Mouse (Mus musculus) neural tube, embryonic 10.5 days (tissue): ENCODE data around the gene Polr2m.
"Not testable (repeated sequence)": the region's sequence is repeated elsewhere in the genome, so short reads cannot be mapped to it uniquely, and the experiment has no call there.

Source experiments
- DNase-seq: peaks from one replicate; pipeline ENCODE4 v3.0.0-alpha.2; 2017; ENCODE audit warnings: low spot score; ENCODE audit errors: extremely low spot score

The Polr2m gene

DNA sequence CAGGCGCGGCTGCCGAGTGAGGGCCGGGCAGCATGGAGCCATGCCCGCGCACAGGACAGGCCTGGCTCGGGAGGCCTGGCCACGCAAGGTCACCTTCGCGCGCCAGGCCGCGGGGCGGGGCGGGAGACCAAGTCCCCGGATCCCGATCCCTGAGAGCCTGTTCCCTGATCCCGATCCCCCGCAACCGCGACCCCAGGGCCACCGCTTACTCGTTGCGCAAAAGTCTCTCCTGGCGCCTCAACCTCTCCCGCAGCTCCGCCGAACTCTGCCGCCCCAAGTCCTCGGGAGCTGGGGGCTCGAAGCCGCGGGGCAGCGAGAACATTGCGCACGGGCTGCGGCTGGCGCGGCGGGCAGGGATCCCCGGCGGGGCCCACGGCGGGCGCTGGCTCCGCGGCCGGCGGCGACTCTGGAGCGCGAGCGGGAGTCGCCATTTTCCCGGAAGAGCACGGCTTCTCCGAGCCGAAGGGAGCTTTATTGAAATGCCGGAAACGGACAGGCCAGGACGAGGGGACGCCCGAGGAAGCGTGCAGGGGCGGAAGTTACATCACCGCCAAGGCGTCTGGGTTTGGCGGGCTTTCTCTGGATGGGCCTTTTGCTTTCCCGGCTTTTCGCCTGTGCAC lies at the start of gene Polr2m:
TSS of gene Polr2m (minus strand) at position 461 of the 620 bp plus-strand sequence.
- DNase-seq = peak; percentile 95

DNA sequence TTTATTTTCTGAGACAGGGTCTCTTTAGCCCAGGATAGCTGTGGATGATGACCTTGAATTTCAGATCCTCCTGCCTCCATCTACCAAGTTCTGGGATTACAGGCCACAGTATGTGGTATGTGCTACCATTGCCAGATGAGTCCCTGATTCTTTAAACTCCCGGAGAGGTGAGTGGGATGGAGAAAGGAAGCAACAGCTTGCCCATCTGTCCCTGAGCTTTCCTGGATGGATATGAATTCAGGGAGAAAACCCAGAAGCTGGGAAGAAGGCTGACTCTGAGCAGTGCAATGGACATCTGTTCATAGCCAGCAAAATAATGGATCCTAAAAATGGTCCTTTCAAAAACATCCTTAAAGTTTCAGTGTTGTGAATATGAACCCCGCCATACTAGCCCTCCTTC lies 49.3 kb upstream of the Polr2m start:
- DNase-seq = no peak

DNA sequence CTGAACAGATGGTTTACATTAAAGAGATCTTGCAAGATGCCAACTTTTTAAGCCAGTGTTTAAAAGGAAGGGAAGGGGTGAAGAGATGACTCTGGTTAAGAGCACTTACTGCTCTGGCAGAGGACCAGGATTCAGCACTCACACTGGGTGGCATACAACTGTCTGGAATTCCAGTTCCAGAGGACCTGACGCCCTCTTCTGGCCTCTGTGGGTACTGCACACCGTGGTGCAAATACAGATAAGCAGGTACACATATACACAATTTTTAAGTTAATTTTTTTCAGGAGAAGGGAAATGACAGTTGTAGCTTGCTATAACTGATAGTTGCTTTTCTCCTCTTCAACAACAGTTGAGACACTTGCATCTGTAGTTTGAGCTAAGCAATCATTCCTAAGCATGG lies 44.2 kb upstream of the Polr2m start:
- DNase-seq = no peak

DNA sequence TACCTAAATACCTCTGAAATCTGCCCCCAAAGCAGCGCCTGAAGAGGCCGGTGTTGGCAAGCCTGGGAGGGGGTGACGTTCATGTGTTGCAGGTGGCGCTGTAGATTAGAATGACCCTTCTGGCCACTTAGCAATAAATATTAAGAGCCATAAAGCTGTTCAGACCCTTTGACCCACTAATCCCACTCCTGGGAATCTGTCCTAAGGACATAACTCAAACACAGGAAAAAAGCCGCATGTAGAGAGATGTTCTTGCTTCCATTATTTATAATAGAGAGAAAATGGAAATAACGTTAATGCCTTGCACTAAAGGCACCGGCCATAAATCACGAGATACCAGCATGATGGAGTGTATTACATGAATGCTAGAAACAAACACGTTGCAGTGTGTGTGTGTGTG lies 41.7 kb upstream of the Polr2m start:
- DNase-seq = peak; percentile 33

DNA sequence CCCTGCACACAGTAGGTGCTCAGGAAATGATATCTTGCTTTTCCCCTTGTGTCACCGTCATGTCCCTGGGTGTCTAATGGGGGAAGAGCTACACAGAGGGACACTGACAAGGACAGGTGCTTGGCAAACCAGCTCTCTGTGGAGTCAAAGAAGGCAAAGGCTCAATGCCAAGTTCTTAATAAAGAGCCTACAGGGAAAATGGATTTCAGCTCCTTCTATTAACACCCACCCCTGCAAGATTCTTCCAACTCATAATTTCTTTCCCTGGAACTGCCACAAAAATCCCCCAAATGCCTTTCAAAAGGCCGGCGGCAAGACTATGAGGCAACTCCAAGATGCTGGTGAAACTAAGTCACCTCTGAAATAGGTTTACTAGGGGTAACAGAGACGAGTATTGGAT lies 38.2 kb upstream of the Polr2m start:
- no peak for DNase-seq

DNA sequence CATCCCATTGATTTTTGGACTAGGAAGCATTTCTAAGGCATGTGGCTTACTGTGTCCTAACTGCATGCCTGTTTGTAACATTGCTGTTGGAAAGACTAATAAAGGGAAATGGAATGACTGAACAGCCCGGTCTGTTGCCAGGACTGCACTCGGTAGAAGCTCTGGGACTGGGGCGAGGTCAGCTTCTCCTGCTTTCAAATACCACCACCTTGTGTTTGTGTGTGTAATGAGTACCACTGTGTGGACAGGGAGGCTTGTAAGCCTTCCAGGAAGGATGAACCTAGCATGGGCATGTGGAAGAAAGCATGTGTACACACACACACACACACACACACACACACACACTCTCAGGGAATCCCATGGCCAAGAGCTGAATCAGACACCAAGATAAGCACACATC lies 34.1 kb upstream of the Polr2m start:
- DNase-seq = no peak

DNA sequence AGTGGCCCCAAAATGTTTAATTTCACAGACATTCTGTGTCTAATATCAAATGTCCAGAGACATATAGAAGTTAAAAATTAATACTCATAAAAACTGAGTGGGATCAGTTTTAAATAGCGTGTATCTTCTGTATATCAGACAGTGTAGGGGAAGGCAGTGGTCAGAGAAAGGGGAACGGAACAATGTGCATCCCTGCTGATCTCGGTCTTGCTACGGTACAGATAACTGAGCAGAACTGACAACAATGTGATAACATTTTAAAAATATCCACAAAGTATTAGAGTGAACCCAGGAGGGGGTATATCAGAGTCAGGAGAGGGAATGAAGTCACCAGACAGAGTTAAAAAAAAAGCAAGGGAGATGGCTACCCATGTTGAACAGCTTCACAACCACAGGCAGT lies 31.8 kb upstream of the Polr2m start:
- DNase-seq = no peak

DNA sequence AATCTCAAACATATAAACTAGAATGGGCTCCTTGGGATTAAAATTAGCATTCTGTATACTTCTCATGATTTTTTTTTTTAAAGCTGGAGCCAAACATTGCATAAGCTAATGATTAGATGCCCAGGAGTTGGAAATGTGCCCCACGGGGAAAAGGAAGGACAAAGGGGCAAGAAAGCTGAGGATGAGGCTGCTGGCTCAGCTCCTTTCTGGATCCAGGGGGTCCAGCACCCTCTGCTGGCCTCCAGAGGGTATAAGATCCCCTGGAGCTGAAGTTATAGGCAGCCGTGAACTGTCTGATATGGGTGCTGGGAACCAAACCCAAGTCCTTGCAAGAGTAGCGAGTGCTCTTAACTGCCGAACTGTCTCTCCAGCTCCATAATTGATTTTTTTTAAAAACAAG lies 30.1 kb upstream of the Polr2m start:
- DNase-seq = no peak

DNA sequence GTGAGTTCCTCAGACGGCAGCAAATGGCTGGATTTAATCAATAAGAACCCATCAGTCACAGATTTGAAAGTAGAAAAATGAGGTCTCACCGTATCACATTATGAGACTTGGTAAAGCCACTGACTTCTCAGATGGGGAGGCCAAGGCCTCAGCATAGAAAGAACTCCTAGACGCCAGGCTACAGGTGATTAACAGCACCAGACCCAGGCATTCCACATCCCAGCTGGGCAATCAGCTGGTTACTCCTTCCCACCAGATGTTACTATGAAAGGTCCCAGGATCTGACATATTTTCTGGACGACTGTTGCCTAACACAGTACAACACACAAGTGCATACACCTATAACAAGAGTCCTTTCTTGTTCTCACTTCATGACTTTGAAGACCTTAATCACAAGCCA lies 27.8 kb upstream of the Polr2m start:
- no peak for DNase-seq

DNA sequence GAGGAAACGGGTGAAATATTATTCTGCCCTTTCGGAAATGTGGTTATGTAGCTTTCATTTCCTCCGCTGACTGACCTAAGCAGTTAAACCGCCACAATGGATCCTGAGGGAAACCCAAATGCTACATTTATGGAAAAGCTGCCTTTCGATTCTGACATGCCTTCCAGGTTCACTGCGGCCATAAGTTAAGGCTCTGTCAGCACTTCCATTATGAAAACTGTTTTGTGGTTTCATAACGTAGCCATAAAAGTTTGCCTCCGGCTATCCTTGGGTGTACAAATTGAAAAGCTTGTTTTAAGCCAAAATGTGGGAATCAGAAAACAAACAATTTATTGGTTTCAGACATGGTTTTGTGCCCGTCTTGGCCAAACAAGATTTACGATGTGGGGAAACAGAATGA lies 27.2 kb upstream of the Polr2m start:
- DNase-seq = no peak

DNA sequence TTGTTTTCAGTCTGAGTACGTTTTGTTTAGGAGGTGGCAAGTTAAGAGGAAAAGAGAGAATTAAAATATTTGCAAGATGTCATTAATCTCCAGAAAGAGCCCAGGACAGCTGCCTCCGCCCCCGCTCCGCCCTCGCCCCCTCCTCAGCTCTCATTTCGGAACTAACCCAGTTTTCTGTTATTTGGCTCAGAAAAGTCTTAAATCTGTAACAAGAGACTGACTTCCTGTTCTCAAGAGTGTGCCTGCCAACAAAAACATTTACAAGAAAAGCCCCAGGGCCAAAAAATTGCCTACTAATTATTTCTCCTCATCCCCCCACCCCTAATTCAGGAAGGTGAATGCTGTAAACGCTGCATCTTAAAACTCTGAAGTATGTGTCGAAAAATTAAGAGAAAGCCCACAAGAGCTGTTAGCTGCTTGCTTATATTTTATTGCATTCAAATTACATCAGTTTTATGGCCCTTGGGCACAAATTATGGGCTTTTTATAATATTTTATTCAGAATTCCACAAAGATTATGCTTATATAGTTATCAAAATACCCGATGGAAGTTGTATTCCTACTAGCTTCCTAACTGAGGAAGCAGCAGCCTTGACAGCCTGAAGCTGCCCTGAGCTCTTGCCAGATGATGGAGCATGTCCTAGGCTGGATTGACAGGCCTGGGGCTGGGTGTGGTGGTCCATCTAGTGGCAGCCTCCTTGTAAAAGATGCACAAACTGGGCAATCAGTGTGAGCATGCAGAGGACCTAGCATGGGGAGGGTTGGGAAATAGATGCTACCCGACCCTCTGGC lies 12.9 kb upstream of the Polr2m start:
- DNase-seq = no peak

DNA sequence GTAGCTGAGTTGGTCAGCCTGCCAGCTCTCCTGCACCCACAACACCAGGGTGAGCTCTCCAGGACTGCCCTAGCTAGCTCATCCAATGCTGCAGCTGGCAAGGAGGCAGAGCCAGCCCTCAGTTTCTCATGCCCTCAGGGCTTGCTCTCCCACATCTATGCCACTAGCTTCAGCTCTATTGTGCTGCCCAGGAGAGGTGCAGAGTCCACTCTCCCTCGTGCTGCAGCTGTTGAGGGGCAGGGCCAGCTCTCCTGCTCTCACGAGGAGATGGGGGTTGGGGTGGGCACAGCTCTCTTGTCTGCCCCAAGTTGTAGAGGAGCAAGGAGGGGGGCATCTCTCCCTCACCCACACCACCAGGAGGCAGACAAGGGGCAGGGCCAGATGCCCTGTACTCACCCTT lies 10.9 kb upstream of the Polr2m start:
- no peak for DNase-seq

DNA sequence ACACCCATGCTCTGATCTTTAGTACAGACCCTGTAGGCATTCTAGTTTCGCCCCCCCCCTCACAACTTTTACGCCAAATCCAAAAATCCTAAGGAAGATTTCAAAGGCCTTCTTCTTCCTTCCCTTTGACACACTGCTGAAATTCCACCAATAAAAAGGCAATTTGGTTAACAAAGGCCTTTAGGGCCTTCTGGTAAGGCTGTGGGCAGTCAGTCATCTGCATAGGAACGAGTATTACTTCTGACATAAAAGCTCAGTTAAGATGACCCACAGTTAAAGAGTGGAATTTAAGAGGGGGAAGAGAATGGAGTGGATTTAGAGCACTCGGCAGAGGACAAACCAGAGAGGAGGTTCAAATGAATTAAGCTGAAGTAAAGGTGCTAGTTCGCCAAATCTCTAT lies 8.0 kb upstream of the Polr2m start:
- no peak for DNase-seq

DNA sequence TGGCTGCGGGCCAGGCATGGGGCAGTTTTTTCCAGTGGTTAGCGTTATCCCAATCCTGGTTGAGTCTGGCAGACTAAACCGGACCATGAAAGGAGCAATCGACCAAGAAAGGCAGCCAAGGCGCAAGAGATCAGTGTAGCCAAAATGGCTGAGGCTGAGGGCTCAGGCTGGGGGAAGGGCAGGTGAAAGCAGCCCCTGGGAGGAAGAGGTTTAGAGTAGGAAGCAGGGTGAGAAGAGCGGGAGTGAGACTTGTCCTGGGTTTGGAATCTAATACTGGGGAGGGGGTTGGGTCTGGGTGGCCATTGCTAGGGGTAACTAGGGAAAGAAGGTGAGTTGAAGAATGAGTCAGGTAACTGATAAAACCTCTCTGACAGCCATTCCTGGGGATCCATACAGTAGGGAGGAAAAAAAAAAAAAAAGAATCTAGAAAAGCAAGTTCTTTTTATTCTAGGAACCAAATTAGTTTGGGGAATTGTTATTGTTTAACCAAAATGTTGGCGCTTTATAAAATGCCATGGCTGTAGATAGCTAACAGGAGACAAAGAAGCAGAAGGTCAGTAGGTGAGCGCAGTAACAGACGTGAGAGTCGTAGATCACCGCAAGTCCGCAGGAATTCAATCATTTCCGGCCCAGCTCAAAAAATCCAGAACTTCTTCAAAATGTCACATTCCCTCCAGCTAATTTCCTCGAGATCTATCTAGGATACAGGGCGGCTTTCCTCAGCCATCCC lies 6.7 kb upstream of the Polr2m start:
- DNase-seq = no peak

DNA sequence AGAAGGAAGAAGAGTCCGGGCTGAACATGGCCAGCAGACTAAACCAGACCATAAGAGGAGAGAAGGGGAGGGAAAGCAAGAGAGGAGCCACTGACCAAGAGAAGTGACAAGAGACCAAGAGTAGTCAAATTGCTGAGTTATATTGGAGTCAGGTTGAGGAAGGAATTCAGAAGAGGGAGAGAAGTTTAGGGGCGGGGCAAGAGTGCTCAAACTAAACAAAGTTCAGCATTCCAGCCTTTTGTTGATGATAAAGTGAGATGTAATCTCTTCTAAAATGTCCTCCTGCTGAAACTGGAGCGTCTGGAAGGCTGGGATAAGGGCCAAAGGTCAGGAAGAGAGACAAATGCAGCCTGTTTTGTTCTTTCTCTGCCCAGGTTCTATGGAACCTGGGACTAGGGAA lies 4.3 kb upstream of the Polr2m start:
- no peak for DNase-seq

DNA sequence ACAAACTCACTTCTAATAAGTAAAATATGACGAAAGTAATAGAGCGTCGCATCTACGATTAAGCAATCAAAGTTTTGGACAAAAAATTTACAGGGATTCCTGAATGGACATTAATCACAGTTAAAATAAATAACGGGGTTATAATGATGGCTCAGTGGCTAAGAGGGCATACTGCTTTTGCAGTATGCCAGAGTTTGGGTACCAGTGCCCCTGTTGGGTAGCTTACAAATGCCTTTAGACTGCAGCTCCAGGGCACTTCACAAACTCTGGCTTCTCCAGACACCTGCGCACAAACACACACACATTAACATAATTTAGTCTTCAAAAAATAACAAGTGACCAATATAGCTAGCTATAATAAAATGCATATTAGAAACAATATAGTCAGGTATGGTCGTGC lies 392 bp upstream of the Polr2m start:
- DNase-seq = no peak

DNA sequence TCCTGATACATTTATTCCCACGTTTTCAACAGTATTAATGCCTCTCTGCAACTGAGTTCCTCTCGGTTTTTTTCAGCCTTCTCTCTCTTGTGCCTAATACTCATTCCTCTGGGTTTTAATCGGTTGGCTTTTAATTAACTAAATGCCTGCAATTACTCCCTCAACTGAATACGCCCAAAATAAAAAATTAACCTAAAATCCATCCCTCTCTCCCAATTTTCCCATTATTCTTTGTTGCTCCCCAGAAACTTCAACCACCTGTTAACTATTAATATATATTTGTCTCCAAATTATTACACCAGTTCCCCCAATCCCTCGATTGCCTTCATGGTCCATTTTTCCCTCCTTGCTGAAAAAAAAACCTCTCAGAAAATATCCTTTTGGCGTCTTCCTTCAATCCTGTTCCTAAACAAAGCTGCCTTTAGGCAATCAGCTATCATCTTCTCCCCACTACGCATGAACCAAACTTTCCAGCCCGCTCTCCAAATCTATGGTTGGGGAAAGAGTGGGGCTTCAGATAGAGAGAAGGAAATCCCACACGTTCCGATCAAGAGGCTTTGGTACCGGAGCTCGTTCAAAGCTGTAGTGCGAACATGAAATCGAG lies 762 bp downstream of the Polr2m start:
- no peak for DNase-seq

DNA sequence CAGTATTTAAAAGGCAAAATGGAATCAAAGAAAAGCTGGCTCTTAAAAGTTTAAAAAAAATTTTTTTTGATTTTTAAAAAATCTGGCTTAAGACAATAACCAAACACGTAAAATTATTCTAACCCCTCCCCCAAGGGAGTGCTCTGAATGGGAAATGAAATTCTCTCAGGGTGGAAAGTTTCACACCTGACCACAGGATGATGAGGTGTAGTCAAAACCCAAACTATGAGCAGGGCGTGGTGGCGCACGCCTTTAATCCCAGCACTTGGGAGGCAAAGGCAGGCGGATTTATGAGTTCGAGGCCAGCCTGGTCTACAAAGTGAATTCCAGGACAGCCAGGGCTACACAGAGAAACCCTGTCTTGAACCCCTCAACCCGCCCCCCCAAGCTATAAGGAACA lies 1.9 kb downstream of the Polr2m start:
- not testable (repeated sequence) for DNase-seq

DNA sequence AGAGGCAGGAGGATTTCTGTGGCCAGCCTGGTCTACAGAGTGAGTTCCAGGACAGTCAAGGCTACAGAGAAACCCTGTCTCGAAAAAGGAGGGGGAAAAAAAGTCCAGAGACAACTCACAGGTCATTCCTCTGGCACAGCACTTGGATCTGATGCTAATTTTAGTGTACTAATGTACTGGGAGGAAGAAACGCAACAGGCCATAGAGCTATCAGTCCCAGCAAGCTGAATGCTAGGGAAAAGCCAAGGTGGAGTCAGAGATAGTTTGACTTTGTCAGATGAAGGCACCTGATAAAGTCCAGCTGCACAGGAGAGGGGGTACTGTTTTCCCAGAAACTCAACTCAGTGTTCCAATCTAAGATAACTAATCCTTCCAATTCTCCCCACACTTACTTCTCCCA lies 5.4 kb downstream of the Polr2m start:
- no peak for DNase-seq

DNA sequence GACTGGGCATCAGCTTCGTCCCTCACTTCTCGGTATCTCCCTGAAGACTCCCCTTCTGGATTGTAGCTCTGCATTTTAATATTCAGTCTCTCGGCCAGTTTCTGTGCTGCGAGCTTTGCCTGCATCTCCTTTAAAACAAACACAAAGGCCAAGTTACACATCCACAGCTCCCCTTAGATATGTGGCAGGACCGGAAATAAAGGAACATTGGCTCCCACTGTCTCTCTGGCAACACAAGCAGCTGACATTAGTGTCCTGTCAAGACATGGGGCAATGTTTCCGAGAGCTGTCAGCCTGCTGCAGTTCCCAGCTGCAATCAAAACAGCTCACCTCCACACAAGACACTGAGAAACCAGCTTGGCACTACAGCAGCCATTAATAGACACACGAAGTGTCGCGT lies 6.3 kb downstream of the Polr2m start:
- no peak for DNase-seq

DNA sequence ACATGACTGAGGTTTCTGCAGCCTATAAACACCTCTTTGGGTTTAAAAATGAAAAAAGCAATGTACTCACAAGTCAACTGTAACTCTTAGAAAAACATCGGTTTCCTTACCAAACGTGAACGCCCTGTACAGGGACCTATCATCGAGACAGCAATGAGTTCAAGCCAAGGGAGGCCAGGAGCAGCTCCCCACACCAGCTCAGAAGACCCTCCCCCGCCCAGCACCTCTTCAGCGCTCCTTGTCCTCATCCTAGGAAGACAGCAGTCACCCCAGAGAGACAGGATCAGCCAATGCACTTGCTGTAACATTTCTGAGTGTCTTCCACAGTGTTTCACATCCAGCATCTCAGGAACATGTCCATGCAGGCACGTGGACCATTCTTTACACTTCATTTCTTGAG lies 7.1 kb downstream of the Polr2m start:
- DNase-seq = no peak

DNA sequence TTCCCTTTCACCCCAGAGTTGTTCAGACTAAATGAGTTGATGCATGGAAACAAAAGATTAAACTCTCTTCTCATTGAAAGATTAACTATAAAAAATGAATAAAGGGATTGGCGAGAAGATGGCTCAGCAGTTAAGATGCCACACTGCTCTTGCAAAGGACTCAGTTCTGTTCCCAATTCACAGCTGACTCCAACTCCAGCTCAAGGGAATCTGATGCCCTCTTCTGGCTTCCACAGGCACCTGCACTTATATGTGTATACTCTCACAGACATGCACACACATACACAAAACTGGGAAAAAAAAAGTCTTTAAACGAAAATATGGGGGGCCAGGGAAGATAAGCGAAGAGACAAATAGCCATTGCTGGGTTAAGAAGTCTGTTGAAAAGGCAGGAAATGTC lies 9.1 kb downstream of the Polr2m start:
- DNase-seq = no peak
